Mouse (Mus musculus): ENCODE measurements around the gene Thsd7b.

DNA sequence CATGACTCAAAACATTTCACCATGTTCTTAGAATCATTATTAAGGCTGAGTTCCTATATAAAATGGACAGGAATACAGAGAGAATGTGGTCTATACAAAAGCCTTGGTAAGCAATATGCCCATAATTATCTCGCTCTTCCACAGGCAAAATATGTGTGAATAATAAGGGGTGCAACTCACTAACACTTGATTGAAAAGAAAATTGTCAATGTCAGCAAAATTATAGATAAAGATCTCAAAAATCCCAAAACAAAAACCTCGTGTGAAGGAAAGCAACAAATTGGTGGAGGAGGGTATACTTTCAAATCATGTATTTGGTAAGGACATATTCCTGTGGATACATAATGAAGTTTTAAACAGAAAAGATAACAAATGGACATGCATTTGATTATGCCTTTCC lies 810.7 kb downstream of the Thsd7b start:
- TF ChIP-seq USF1 (IDR thresholded peaks at IDR 0.05; ENCODE audit: low read depth) (no peak), POLR2A (IDR thresholded peaks at IDR 0.05; ENCODE audit: insufficient read length, low read depth) (no peak), E2F4 (IDR thresholded peaks at IDR 0.05; ENCODE audit: insufficient read depth) (no peak), MYOD1 (IDR thresholded peaks at IDR 0.05; ENCODE audit: control insufficient read depth in 1 of 3, insufficient read length in 2 of 3, low read depth in 2 of 3) (no peak)
